Mouse (Mus musculus) heart, adult 2 months (tissue): ENCODE data around the gene Me1. TPM values are rescaled to one million over a fixed set of nuclear protein-coding genes. Genes with fewer than 3 reads are reported as not detected.
"Not testable (repeated sequence)": the region's sequence is repeated elsewhere in the genome, so short reads cannot be mapped to it uniquely, and the experiment has no call there.

ENCODE experiments used
- DNase-seq, 2 experiments: peaks; one replicate each; pipeline ENCODE4 v3.0.0; 2021
- H3K27ac ChIP-seq: fragments of 200-600 bp; 2 replicates; pipeline ENCODE4 v1.8.1; 2022
- H3K27me3 ChIP-seq: fragments of 200-500 bp; 2 replicates; pipeline ENCODE4 v1.6.1; 2012; ENCODE audit warnings: mild to moderate bottlenecking, low read length, inconsistent platforms, mixed read lengths; ENCODE audit not compliant: control insufficient read depth, insufficient read depth
- H3K36me3 ChIP-seq: fragments of 200-500 bp; 2 replicates; pipeline ENCODE4 v1.6.1; 2012; ENCODE audit warnings: low read length, inconsistent platforms; ENCODE audit not compliant: control insufficient read depth, insufficient read depth
- H3K4me1 ChIP-seq: fragments of 200-500 bp; 2 replicates; pipeline ENCODE4 v1.6.1; 2011; ENCODE audit warnings: low read length; ENCODE audit not compliant: control insufficient read depth, insufficient read depth
- H3K4me3 ChIP-seq: fragments of 200-600 bp; 2 replicates; pipeline ENCODE4 v1.8.1; 2022
- H3K79me2 ChIP-seq: fragments of 200-500 bp; replicated peaks from 2 replicates; pipeline ENCODE4 v1.6.1; 2012; ENCODE audit warnings: mild to moderate bottlenecking, inconsistent platforms, low read length, moderate library complexity, mixed read lengths; ENCODE audit not compliant: control insufficient read depth, insufficient read depth
- H3K9ac ChIP-seq: fragments of 200-500 bp; 2 replicates; pipeline ENCODE4 v1.6.1; 2012; ENCODE audit warnings: low read depth, mild to moderate bottlenecking, control low read depth, inconsistent platforms, low read length, mixed read lengths
- CTCF ChIP-seq: fragments of 200-600 bp; IDR thresholded peaks from 2 replicates; pipeline ENCODE4 v1.8.1; 2022; ENCODE audit warnings: antibody characterized with exemption, mild to moderate bottlenecking, moderate library complexity
- EP300 ChIP-seq: fragments of 200-500 bp; IDR thresholded peaks from 2 replicates; pipeline ENCODE4 v1.6.1; 2011; ENCODE audit warnings: low read depth, low read length, control low read depth; ENCODE audit not compliant: insufficient read depth
- POLR2A ChIP-seq: fragments of 200-500 bp; IDR thresholded peaks from 2 replicates; pipeline ENCODE4 v1.6.1; 2011; ENCODE audit warnings: mild to moderate bottlenecking, low read depth, low read length, control low read depth; ENCODE audit not compliant: insufficient read depth
- WGBS: fragments of 180-500 bp; shearing (Covaris S2); methylation state at CpG from one replicate; pipeline ENCODE4 v1.1.7; 2018; 5-methylcytosine and 5-hydroxymethylcytosine counted together
- intact Hi-C: fragments of 180-260 bp; cut with DNase I; formaldehyde crosslinking; loops from one replicate; pipeline ENCODE4 v1.15.1; 2025
- polyA plus RNA-seq: library from polyadenylated mRNA; depleted of rRNA; stranded (reverse); fragments of >200 nt; gene quantifications from 2 replicates; pipeline ENCODE4 v1.2.3, GENCODE M21; 2012
- total RNA-seq, 2 experiments: library from RNA; stranded (reverse); gene quantifications; 2 replicates each; pipeline ENCODE4 v1.2.3; 2021

Me1 gene
- total and polyA plus RNA-seq, 3 experiments: 67.1 to 110 (median 100.0) TPM

DNA sequence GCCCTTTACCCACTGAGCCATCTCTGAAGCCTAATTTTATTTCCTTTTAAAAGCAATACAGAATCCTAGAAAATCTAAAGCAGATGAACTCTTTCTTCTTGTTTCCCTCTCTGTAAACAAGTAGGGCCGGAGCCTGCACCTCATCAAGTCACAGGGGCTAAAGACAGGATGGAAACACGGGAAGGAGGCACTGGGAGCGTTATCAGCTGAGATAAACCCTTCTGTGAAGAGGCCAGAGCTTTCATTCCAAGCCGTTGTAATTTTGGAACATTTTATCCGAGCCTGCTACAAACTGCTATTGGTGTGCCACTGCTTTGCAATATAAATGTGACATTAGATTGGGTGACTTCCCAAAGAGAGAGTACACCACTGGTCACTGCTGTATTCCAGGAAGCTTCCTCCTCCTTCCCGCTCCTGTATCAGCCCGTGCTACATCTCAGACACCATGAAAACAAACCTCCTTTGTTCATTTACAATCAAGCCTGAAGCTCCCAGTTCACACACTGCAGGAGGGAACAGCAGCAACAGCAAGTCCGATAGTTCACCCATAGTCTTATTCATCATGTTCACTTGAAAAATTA is 95.9 kb downstream of the Me1 start:
- WGBS: 15% methylated on average over 8 of the region's 8 CpGs
- Histone ChIP-seq H3K9ac (no peak overlapping the region), H3K79me2 (no peaks in the 10 kb centered on the region), H3K27me3 (no peaks in the 10 kb centered on the region), H3K4me3 (no peak overlapping the region), H3K36me3 (no peaks in the 10 kb centered on the region), H3K4me1 (peaks cover 3% of the 10 kb centered on the region; the same call in 1 of the 2 replicates), H3K27ac (no peak overlapping the region)
- no peak for TF ChIP-seq POLR2A
- TF ChIP-seq EP300: no peak
- no peak for TF ChIP-seq CTCF
- intact Hi-C loops: loop anchor here (10.0 kb wide), 2 partner anchors 95 to 645 kb away; partner anchors contain the start of gene Me1
- no peak for DNase-seq

DNA sequence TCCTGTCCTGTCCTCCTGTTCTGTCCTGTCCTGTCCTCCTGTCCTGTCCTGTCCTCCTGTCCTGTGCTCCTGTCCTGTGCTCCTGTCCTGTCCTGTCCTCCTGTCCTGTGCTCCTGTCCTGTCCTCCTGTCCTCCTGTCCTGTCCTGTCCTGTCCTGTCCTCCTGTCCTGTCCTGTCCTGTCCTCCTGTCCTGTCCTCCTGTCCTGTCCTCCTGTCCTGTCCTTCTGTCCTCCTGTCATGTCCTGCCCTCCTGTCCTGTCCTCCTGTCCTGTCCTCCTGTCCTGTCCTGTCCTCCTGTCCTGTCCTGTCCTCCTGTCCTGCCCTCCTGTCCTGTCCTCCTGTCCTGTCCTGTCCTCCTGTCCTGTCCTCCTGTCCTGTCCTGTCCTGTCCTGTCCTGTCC is 98.8 kb downstream of the Me1 start:
- H3K27me3 ChIP-seq, H3K4me1 ChIP-seq, H3K79me2 ChIP-seq, H3K27ac ChIP-seq, H3K36me3 ChIP-seq, H3K4me3 ChIP-seq, DNase-seq, H3K9ac ChIP-seq: not testable (repeated sequence)
- intact Hi-C loops: loop anchor here (10.0 kb wide), 2 partner anchors 98 to 648 kb away; partner anchors contain the start of gene Me1

DNA sequence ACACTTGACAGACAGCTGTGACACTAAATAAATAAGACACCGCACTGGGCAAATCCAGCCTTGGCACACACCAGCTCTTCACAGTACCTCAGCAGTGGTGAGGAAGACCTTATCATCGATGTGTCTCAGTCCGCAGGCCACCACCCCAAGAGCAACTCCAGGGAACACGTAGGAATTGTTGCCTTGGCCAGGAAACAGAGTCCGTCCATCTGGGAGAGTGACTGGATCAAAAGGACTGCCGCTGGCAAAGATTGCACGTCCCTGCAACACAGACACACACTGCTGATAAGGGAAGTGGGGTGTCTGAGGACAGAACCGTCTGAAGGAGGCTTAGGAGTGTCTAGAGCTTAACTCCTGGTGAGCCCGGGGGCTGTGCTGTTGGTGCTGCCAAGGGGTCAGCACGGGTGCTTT is 101.4 kb downstream of the Me1 start:
- not testable (repeated sequence) for H3K4me1 ChIP-seq, H3K27ac ChIP-seq, H3K79me2 ChIP-seq, DNase-seq, H3K36me3 ChIP-seq, H3K4me3 ChIP-seq, H3K9ac ChIP-seq, H3K27me3 ChIP-seq
- intact Hi-C loops: loop anchor here (10.0 kb wide), 2 partner anchors 100 to 650 kb away; partner anchors contain the start of gene Me1
- WGBS: 14% methylated on average over 10 of the region's 10 CpGs

DNA sequence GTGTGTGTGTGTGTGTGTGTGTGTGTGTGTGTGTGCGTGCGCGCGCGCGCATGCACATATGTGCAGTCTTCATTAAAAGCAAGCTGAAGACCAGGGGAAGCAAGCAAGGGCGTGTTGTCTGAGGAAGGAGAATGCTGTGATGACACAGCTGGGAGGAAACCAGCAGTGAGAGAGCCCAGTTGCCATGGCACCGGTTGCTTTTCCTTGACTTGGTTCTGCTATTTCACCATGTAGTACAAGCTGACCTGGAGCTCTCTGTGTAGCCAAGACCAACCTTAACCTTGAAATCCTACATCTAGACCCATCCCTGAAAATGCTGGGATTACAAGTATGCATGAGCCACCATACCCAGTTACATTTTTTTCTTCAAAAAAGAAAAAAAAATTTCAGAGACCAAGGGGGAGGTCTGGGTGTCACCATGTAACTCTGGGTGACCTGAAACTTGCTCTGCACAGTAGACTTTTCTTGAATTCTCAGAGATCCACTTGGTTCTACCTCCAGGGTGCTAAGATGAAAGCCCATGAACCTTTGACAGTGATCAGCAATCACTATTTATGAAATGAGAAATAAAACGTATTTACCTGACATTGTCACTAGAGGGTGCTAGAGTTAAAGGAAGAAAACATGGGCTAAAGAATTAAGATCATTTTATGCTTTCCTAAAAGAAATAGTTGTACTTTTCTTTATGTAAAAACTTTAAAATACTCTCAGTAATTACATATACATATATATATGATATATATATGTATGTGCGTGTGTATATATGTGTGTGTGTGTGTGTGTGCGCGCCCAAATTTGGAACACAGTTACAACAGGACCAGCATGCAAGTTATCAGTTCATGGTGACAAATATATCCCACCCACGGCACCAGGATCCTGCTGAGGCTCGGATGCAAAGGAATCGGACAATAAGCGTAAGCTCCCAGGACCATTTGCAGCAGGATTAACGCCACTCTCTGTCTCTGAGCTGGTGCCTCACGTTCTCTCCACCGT is 102.8 kb downstream of the Me1 start:
- Histone ChIP-seq H3K27me3 (no peaks in the 10 kb centered on the region), H3K79me2 (no peaks in the 10 kb centered on the region), H3K36me3 (no peaks in the 10 kb centered on the region), H3K4me1 (no peaks in the 10 kb centered on the region), H3K27ac (no peak overlapping the region), H3K9ac (no peak overlapping the region), H3K4me3 (no peak overlapping the region)
- TF ChIP-seq EP300 (no peak), CTCF (peak; percentile 87)
- 64% methylated on average over 19 of the region's 19 CpGs for WGBS
- DNase-seq: peak in 1 of 2 experiments; percentile 34
- intact Hi-C loops: loop anchor here (1.0 to 10.0 kb wide), 4 partner anchors 102 to 652 kb away; partner anchors contain the start of gene Me1

DNA sequence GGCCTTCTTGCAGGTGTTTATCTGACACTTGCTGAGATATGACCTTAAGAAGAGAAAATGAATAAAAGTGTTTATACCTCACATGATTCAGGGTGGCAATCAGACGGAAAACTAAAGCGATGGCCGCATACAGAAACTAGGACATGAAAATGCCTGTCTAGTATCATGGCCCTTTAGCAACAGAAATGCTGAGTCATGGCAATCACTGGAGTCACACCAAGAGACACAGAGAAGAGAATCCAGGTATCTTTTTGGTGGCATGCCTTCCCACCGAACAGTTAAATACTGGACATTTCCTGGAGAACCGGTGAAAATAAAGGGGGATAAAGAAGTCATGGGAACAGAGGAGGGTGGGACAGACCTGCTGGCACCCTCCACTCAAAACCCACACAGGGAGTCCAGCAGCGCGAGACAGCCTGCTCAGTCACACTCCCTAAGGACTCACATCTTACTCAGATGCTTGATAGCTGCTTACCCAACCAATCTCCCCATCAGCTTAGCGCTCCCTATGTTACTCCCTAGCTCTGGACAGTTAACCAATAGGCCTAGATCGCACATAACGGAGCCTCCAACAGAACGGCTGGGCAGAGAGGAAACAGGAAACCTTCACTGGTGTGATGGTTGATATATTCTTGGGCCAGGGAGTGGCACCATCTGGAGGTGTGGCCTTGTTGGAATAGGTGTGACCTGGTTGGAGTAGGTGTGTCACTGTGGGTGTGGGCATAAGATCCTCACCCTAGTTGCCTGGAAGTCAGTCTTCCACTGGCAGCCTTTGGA is 108.5 kb downstream of the Me1 start:
- intact Hi-C loops: no loop called here
- Histone ChIP-seq H3K9ac (no peak overlapping the region), H3K27ac (no peak overlapping the region), H3K36me3 (no peaks in the 10 kb centered on the region), H3K4me1 (no peaks in the 10 kb centered on the region), H3K79me2 (no peaks in the 10 kb centered on the region), H3K27me3 (no peaks in the 10 kb centered on the region), H3K4me3 (no peak overlapping the region)
- DNase-seq: no peak
- WGBS: 86% methylated on average over 11 of the region's 11 CpGs
- no peak for TF ChIP-seq POLR2A

DNA sequence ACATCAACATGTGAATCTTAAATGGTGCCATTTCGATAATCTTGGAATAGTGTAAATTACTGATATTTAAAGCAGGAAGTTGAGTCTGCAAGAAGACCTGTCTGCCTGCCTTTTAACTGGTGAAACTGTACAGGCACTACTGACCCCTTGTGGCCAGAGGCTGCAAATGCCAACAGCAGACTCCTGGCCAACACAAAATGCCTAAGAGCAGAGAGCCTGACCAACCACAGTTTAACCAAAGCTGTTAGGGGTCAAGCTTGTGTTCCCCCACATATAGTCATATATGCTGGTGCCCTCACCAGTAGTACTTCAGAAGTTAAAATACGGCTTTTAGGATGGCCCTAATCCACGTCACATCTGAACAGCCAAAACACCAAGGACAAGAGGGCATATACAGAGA is 112.0 kb downstream of the Me1 start:
- 53% methylated on average over 3 of the region's 3 CpGs for WGBS
- Histone ChIP-seq H3K27ac (no peak overlapping the region), H3K4me1 (no peaks in the 10 kb centered on the region), H3K36me3 (no peaks in the 10 kb centered on the region), H3K79me2 (no peaks in the 10 kb centered on the region), H3K9ac (no peak overlapping the region), H3K27me3 (no peaks in the 10 kb centered on the region), H3K4me3 (no peak overlapping the region)
- TF ChIP-seq POLR2A (no peak), CTCF (peak; percentile 99), EP300 (0 out of 2 replicates have a peak, but pooled peaks have one; percentile 48)
- intact Hi-C loops: no loop called here
- peak; percentile 66 to 75 for DNase-seq
